Mouse (Mus musculus) megakaryocyte, adult 5-6 weeks (primary cell): ENCODE measurements around the gene Schip1. TPM values are rescaled to one million over a fixed set of nuclear protein-coding genes. Genes with fewer than 3 reads are reported as not detected.
"Not testable (repeated sequence)": the region's sequence is repeated elsewhere in the genome, so short reads cannot be mapped to it uniquely, and the experiment has no call there.

ENCODE experiments used
- ATAC-seq: 2 replicates; pipeline ENCODE4 v1.8.0; 2016; ENCODE audit warnings: mild to moderate bottlenecking, inconsistent platforms; ENCODE audit not compliant: poor library complexity, severe bottlenecking
- total RNA-seq, 2 experiments: library from RNA; stranded (forward) in 1 of 2; stranded (reverse) in 1 of 2; fragments of 153-499, 151-499 nt in 1 of 2; fragments of 221-1000, 200-1000 nt in 1 of 2; gene quantifications; 2 replicates each; pipeline versions ENCODE4 v1.2.3 to v1.2.4; 2015 to 2017

Gene Schip1
- 0.11 and 0.25 TPM in 2 replicates for total RNA-seq (2015)
- total RNA-seq (2017), result not detected in 2 replicates

GRCm38 (mm10) chr3:68064731-68065130, at the start of gene Schip1:
Gene Schip1, plus strand, starts transcription at chr3:68064802.
- no peak for ATAC-seq

GRCm38 (mm10) chr3:68015786-68016185, 48.8 kb upstream of the Schip1 start:
- ATAC-seq, result no peak

- no peak for ATAC-seq
Measured at GRCm38 (mm10) chr3:68019401-68019800, 45.2 kb upstream of the Schip1 start.

GRCm38 (mm10) chr3:68036097-68036496, 28.5 kb upstream of the Schip1 start:
- no peak for ATAC-seq

GRCm38 (mm10) chr3:68042951-68043350, 21.7 kb upstream of the Schip1 start:
- ATAC-seq, result no peak

GRCm38 (mm10) chr3:68045475-68046416, 18.9 kb upstream of the Schip1 start:
- peak; percentile 64; the same call in 1 of the 2 replicates for ATAC-seq

- peak; percentile 38; the same call in 1 of the 2 replicates for ATAC-seq
Measured at GRCm38 (mm10) chr3:68053538-68053937, 11.1 kb upstream of the Schip1 start.

GRCm38 (mm10) chr3:68055071-68055470, 9.5 kb upstream of the Schip1 start:
- ATAC-seq, result no peak

GRCm38 (mm10) chr3:68056373-68057275, 8.0 kb upstream of the Schip1 start:
- ATAC-seq, result peak; percentile 78

- no peak for ATAC-seq
Measured at GRCm38 (mm10) chr3:68059162-68059800, 5.3 kb upstream of the Schip1 start.

- no peak for ATAC-seq
Measured at GRCm38 (mm10) chr3:68071395-68072386, 7.1 kb downstream of the Schip1 start.

GRCm38 (mm10) chr3:68077406-68077805, 12.8 kb downstream of the Schip1 start:
- no peak for ATAC-seq

- no peak for ATAC-seq
Measured at GRCm38 (mm10) chr3:68085024-68085423, 20.4 kb downstream of the Schip1 start.

GRCm38 (mm10) chr3:68092108-68092507, 27.5 kb downstream of the Schip1 start:
- no peak for ATAC-seq

GRCm38 (mm10) chr3:68096724-68097431, 32.3 kb downstream of the Schip1 start:
- ATAC-seq, result no peak

- not testable (repeated sequence) for ATAC-seq
Measured at GRCm38 (mm10) chr3:68099561-68099960, 35.0 kb downstream of the Schip1 start.

GRCm38 (mm10) chr3:68101343-68101742, 36.7 kb downstream of the Schip1 start:
- ATAC-seq, result no peak

- no peak for ATAC-seq
Measured at GRCm38 (mm10) chr3:68105081-68105685, 40.6 kb downstream of the Schip1 start.
